Mouse (Mus musculus): ENCODE results near the gene Tmtc4. TPM values are rescaled to one million over a fixed set of nuclear protein-coding genes. Genes with fewer than 3 reads are reported as not detected.
A peak's percentile ranks its signal among the peaks of the same experiment; 100 is the strongest.

Gene Tmtc4
- total RNA-seq, 2 experiments from 2014 or later, result 29.4 to 32.5 TPM

DNA sequence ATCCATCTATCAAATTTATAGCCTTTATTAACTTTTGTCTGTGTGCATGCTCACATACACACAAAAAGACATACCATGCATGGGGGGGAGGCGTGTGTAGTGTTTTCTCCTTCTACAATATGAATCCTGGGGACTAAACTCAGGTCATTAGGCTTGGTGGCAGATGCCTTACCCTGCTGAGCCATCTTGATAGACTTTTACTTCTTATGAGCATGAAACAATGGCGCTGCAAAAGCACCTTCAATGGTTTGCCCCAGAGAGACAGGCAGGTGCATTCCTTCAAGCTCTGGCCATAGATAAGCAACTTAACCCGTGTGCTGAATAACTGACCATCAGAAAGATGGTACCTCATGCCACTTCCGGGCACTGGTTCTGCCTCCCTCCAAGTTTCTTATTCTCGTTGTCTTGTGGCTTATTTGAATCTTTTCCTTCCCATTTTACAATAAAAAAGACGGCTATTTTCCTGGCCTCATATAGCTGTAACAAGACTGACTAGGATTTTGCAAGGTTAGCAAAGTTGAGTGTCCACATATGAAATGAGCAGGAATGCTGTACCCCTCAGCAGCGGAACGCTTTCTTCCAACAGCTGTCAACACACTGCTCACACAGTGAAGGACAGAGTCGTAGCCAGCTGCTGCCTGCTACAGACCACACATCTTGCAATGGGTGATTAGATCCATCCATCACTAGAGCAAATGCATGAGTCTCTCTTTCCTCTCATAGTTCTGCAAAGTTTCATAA is 6.6 kb downstream of the Tmtc4 start:
- intact Hi-C loops (cut with DNase I), result no loop called here
- no peak for DNase-seq (ENCODE audit: low spot score in 2 of 2)

DNA sequence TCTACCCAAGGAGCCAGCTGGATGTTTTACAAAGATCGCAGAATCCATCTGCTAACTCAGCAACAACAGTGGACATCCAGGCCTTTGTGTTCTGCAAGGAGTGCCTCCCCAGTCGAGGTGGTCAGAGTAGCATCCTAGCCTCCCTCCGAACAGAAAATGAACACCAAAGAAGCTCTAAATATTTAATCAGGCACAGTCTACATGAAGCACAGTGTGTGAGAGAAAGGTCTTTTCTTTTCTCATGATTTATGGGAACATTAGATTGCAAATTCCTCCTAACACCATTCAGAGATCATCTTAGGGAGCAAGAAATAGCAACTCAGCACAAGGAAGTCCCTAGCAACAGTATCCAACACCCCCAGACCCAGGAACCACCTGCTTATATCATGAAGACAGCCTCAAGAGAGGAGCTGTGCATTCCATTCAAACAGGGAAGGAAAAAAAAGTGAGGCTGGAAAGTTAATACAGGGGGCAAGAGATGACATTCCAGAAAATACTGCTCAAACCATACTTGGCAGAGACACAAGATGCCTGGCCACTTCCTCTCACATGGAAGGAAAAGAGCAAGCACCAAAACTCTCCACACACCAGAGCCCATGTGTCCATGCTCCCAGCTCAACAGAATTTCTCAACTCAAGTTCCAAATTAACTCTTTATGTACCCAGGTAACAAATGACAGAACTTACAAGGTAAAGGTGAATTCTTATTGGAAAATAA is 8.8 kb downstream of the Tmtc4 start:
- no peak for DNase-seq (ENCODE audit: low spot score in 2 of 2)
- intact Hi-C loops (cut with DNase I), result no loop called here

DNA sequence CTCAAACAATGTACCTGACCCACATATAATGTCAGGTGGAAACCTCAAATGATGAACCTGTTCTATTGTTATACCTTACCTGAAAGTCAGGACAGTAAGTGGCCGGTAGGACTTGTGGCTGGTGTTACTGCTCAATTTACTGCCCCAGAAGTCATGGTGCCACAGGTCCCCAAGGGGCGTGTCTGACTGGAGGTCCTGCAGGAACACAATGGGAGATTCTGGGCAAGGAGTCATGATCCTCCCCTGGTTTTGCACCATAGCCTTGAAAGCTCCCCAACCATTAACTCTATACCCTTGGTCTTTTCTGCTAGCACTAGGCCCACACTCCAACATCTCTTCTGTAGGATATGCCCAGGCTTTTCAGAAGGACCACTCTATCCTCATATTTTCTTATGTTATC is 10.7 kb downstream of the Tmtc4 start:
- DNase-seq (ENCODE audit: low spot score in 2 of 2), result no peak
- intact Hi-C loops (cut with DNase I), result no loop called here

DNA sequence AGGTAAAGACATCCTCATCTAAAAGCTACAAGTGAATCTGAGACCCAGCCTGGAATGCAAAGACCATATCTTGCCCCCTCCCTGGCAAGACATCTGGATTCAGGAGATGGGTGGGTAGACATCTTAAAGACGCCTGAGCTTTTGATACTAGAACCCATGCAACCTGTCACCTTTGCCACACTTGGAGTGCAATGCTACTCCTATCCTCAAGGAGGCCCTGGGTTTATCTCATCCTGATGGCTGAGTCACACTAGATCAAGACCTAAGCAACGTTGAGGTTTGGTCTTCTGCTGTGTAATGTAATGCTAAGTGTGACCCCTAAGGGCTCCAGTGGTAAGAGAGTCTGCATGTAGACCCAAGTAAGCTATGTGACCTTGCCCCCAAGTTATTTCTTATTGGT is 15.8 kb downstream of the Tmtc4 start:
- intact Hi-C loops (cut with DNase I), result no loop called here

DNA sequence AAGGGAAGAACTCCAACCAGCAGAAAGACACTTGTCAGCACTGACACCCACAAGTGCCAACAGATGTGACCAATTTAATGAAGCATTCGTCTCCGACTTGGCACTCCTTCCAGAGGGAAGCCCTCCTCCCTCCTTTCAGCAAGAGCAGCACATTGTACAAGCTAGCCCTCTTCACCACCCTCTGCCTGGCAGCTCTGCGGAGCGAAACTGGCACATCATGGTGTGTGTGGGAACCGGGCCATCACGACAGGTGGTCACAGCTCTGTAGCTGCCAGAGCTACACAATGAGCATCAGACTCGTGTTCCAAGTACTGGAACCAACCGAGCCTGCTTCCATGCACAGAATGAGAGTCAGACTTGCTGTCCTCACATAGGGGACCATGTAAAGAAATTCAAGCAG is 25.9 kb downstream of the Tmtc4 start:
- intact Hi-C loops (cut with DNase I), result no loop called here
- peak; percentile 82 to 93 for DNase-seq (ENCODE audit: low spot score in 2 of 2)

More for the DNA sequence above, 15.8 kb downstream of the Tmtc4 start:
- DNase-seq (ENCODE audit: low spot score in 2 of 2), result no peak

DNA sequence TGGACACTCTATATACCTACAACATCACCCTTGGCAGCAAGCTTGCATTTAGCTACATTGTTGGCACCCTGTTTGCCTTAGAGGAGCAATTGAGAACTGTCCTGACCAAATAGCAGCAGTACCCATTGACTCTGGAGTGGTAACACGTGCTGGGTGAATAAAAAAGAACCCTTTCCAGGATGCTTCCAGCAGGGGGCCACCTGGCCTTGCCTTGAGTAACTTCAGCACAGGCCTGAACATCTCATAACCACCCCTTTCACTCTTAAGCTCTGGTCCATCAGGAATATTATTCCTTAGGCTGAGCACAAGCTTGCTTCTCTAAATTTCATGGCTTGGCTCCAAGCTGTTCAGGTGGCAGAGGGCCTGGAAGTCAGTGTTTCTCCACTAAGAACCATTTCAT is 30.5 kb downstream of the Tmtc4 start:
- DNase-seq (ENCODE audit: low spot score in 2 of 2), result peak; percentile 72 to 73
- intact Hi-C loops (cut with DNase I), result loop anchor here (2.0 kb wide), 1 partner anchor 287 kb away; no protein-coding TSS in a partner anchor

DNA sequence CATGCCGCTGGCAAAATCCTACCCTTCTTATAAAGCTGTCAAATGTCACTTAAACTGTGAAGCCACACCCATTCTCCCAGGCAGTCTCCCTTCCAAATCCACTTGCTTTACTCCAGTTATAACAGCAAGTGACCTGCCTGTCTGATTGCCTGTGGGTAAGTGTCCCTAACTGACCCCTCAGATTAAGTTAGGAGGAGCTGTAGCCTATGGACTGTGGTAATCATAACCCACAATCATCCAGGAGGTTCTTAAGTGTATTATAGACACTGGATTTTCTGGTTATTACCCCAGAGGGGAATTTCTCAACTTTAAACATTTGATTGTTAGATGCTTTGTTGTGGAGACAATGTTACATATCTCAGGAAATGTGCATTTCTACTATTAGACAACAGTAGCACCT is 31.3 kb downstream of the Tmtc4 start:
- intact Hi-C loops (cut with DNase I), result loop anchor here (2.0 kb wide), 1 partner anchor 288 kb away; no protein-coding TSS in a partner anchor

DNA sequence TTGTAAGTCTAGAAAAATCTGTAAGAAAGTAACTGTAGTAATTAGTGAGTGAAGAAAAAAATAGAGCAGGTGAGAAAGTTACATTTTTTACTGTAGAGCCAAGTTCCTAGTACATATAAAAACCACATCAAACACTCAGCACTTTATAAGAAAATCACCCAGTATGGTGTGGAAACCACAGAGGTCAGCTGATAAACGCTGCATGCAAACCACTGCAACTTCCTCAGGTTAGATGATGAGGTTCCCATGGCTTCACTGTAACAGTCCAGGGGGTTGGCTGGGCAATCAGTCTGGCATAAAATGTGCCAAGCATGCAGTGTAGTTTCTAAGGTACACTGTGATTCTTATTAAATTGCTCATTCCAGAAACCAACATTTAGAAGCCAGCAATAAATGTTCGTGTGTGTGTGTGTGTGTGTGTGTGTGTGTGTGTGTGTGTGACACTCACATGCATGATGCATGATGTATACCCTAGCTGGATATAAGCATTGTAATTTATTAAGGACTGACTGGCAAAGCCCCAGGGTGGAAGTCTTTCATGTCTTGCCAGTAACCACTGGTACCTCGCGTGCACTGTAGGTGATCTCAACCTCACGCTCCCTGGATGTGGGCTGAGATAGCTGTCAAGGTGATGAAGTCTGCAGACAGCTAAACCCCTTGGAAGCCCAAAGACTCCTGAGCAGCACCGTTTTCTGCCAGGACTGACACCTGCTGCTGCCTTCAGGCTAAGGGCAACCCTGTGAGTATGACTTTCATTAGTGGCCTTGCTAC is 32.0 kb downstream of the Tmtc4 start:
- intact Hi-C loops (cut with DNase I), result loop anchor here (2.0 kb wide), 1 partner anchor 289 kb away; no protein-coding TSS in a partner anchor
- DNase-seq (ENCODE audit: low spot score in 2 of 2), result no peak

More for the DNA sequence above, 31.3 kb downstream of the Tmtc4 start:
- no peak for DNase-seq (ENCODE audit: low spot score in 2 of 2)

DNA sequence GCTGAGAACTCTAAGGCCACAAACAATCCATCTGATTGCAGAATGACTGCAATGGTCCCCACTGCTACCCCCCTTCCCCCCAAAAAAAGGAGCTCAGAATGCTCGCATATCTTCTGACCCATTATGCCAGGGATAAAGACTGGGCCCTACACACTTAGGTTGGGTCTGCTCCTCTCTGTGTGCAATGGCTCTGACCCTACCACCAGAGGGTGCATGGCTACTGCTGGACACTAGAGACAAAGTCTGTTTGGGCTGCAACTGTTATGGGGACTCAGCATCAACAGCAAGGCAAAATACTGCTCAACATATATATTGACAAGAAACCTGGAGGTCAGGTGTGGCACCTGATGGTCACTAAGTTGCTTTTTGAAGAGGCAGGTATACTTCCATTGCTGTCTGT is 32.9 kb downstream of the Tmtc4 start:
- no peak for DNase-seq (ENCODE audit: low spot score in 2 of 2)
- intact Hi-C loops (cut with DNase I), result no loop called here

DNA sequence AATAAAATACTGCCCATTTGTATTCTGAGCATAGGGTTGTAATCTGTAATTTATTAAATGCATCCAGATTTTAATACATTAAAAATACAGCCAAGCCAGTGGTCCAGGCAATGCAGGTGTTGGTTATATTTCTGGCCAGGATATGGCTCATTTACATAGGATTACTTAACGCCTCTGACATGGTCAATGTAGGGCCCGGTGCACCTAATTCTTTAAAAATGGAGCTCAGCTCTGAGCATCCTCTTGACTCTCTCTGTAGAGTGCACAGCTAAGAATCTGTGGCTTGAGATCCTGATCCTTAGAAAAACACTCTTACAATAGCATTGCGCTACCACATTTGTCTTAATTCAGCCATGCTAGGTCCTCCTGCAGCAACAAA is 40.4 kb downstream of the Tmtc4 start:
- intact Hi-C loops (cut with DNase I), result no loop called here
- DNase-seq (ENCODE audit: low spot score in 2 of 2), result no peak

DNA sequence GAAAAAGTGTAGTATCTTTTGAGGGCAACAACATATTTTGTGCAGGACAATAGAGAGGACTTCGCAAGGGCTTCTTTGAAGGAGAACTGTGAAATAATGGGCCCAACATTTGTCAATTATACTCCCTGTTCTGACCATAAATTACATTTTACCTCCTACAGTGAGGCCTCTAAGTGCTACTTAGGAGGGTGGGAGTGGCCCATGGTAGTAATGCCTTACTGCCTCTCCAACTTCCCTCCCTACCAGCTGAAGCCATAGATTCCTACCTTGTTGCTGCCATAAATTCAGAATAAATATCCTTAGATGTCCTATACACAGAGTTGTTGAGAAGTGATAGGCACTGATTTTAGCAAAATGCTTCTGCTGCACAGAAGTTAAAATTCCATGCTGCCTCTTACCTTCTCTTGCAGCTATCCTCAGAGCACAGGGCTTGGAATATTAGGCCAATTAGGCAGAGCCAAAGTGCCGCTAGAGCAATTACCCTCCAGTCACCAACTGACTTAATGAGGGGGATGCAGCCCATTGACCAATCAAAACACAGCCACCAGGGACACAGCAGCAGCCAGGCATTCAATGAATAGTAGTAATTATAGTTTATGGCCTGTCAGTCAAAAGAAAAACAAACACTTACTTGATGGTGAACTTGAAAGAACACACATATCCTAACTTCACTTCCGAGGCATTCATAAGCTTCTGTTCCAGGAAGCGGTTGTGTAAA is 40.9 kb downstream of the Tmtc4 start:
- intact Hi-C loops (cut with DNase I), result no loop called here
- peak in 1 of 2 experiments; percentile 21 for DNase-seq (ENCODE audit: low spot score in 2 of 2)

DNA sequence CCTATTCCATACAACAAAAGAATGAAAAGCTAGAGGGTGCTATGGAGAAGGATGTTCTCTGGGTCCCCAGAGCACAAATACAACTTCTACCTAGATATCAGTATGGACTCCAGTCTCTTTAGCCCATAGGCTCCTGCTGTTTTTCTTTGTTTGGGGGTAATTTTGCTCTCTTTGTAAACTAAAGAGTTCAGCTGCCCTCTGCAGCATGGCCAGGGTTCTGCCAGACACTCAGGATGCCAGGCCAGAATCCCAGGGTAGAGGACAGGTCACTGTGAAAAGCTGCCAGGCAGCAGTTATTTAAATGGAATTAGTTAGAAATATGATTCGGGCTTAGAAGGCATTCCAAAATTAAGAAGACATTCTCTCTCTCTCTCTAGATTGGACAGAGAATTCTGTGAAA is 47.4 kb downstream of the Tmtc4 start:
- no peak for DNase-seq (ENCODE audit: low spot score in 2 of 2)
- intact Hi-C loops (cut with DNase I), result no loop called here

DNA sequence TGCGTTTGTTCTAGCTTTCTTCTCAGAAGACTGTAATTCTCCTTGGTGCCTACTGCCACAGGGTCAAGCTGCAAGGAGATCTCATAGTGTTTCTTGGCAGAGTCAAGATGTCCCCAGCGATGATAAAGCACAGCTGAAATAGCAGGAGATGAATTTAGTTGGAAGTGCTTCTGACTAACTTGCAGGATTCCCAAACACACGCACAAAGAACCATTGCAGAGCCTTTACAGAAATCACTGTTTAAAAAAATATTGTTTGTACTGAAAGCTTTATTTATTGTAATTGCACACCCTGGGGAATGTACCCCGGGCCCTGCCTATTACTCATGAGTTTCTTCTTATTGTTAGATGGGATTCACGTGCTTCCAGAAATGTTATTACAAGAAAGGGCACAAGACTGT is 63.8 kb downstream of the Tmtc4 start:
- no peak for DNase-seq (ENCODE audit: low spot score in 2 of 2)
- intact Hi-C loops (cut with DNase I), result no loop called here

DNA sequence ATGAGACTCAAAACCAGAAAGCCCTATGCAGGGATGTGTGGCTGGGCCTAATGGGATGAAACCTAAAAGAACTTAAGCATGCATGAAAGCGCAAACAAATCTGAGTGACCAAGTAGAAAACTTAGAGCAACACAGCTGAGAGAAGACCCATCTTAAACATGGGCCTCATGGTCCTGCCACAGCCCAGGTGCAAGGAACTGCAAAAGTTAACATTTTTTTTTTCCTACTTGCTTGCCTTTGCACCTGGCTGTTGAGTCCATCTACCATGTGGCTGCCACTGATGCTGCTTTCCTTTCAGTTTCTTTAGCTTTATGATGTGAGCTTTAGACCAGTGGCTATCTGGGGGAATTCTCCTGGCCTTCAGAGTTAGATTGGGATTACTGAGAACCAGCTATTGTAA is 66.2 kb downstream of the Tmtc4 start:
- intact Hi-C loops (cut with DNase I), result no loop called here
- no peak for DNase-seq (ENCODE audit: low spot score in 2 of 2)

DNA sequence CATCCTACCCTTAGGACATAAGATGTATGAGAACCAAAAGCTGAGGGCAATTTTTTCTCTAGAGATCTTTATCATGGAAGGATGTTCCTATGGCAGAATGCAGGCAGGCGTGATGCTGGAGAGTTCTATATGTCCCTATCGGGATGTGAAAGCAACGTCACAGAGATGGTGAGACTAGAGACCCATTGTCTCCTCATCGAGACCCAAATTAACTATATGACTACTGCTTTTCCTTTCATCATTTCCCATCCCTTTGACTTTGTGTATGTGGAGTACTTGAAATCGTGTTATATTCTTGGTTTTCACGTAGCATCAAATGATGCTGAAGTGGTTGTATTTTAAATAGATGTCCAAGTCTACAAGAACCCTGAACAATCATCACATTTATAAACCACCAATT is 70.2 kb downstream of the Tmtc4 start, which contains the start of gene Ggact:
Gene Ggact, minus strand, starts transcription at position 101 of the 400 bp plus-strand sequence.
- no peak for DNase-seq (ENCODE audit: low spot score in 2 of 2)
- intact Hi-C loops (cut with DNase I), result no loop called here

DNA sequence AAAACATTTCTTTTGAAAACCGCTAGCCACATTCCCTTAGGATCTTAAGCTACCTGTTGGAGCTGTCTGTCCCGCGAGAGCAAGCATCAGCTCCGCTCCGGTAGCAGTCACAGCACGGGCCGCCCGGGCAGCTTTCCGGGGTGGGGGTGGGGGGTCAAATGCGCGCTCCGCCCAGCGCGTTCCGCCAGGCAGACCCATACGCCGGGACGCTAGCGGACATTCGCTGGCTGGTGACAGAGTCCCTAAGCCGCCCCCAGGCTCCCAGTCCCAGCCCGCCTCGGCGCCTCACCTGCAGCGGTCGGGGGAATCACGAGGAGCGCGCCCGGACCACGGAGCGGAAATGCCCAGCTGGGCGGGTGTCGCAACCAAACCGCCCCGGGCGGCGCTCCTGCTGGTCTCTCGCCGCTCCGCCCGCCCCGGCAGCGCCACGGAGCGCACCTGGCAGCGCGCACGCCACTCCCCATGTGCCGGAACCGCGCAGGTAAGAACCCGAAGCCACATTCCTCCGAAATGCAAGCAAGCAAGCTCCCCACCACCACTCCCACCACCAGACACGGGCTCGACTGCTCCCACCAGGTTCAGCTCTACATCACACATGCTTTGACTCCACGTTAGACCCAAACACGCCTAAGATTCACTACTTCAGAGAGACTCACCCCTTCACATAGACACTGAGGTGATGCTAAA is 70.9 kb downstream of the Tmtc4 start:
- peak; percentile 25 to 41 for DNase-seq (ENCODE audit: low spot score in 2 of 2)
- intact Hi-C loops (cut with DNase I), result no loop called here

DNA sequence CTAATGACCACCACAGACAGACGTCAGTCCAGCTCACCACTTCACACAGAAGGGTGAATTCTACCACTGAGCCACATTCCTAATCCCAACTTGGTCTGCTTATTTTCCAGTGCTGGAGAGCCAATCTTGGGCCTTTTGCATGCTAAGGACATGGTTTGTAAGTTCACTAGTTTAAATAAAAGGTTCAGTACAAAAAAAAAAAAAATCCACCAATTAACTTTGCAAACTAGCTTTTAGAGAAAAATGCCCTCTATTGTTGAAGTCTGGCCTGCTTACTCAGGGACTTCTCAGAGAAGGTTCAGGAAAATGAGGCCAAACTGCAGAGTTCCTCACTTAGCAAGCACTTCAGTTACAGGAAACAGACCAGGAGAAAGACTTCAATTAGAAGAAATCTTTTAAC is 71.7 kb downstream of the Tmtc4 start:
- DNase-seq (ENCODE audit: low spot score in 2 of 2), result no peak

DNA sequence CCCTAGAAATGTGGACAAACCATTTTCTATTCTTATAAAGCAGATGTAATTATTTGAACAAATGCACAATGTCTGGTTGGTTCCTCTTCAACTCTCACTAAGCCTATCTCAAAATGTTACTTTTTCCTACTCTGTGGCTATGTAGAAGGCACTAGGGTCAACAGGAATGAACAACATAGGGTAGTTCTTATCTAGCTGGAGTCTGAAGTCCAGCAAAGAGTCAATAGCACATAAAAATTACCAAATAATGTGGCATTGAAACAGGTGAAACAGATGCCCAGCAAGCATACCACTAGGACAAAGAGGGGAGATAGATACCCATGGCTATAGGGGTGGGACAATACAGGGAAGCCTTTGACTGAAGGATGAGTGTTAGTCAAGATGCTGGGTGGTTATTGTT is 72.6 kb downstream of the Tmtc4 start:
- intact Hi-C loops (cut with DNase I), result no loop called here

More for the DNA sequence above, 71.7 kb downstream of the Tmtc4 start:
- intact Hi-C loops (cut with DNase I), result no loop called here

More for the DNA sequence above, 72.6 kb downstream of the Tmtc4 start:
- DNase-seq (ENCODE audit: low spot score in 2 of 2), result no peak
